Mouse (Mus musculus) 3134 (cell line): ENCODE data around the gene Tyro3.

ENCODE experiments used
- DNase-seq: peaks from one replicate; pipeline ENCODE4 v3.0.0-alpha.2; 2011; ENCODE audit warnings: low spot score; ENCODE audit not compliant: insufficient read length; ENCODE audit errors: extremely low read depth

Gene Tyro3

DNA sequence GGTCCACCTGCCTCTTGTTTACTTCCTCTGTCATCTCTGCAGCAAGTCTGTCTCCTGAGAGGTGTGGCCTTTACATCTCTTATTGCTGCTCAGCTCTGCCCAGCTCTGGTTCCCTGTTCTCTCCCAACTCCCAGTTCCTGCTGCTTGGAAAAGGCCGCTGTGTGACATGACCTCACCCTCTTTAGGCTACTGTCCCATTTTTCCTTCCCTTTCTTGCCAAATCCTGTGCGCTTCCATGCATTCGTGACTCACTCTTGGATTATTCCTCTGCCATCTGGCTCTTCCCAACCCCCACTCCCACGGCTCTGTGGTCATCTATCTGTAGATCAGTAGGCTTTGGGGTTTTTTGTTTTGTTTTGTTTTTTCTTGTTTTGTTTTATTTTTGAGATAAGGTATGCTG is 49.4 kb downstream of the Tyro3 start:
- DNase-seq = peak; percentile 74

DNA sequence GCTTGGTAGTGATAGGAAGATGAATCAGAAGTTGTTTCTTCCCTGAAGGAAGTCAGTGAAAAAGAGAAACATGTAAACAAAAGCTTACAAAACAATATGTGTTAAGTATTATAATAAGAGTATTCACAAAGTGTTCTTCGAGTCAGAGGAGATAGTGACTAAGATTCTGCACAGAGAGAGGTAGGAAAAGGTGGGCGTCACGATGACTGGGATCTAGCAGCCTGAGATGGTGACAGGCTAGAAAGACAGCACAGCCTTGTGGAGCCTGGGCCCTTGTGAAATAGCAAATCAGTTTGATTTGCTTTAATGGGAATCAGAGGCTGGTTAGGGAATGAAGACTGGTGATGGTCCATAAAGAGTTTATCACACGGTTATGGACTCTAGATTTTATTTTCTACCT is 56.3 kb downstream of the Tyro3 start:
- DNase-seq = no peak

DNA sequence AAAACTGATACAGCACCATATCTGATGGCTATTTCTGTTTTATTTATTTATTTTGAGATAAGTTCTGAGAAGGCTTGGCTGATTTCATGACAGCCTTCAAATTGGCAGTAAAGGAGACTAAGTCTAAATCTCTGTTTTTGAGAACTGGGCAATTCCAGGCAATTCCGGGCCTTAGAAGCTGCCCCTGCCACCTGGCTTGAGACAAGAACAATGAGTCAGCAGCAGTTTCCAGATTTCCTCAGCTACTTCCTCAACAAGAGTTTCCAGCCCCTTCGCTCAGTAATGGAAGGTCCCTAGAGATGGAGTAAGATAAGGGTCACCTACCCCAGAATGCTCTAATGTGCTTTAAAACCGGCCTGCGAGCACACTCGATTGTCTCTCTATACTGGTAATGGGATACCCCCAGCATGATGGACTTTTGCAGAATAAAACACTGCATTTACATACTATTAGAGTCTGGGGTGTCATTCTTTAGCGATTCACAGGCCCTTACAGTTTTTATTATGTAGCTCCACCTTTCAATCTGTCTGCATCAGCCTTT is 57.8 kb downstream of the Tyro3 start:
- no peak for DNase-seq

GRCm38 (mm10) chr2:119857341-119857740 is 59.8 kb downstream of the Tyro3 start:
- no peak for DNase-seq

DNA sequence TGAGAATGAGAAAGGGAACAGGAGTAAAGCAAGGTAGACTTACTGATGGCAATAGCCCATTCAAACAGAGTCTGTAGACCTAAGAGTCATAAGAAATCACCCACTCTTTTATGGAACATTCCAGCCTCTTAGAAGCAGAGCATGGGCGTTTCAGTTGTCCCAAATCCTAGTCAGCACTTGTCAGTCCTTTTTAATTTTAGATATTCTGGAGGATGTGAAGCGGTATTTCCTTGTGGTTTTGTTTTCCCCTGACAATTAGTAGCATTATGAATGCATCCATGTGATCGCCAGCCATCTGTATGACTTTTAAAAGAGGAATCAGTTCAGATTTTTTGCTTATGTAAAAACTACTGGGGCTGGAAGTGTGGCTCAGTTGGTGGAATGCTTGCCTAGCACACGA is 67.0 kb downstream of the Tyro3 start:
- no peak for DNase-seq
